ENCODE assay signal across 8 mouse cellular contexts in the genomic region with DNA sequence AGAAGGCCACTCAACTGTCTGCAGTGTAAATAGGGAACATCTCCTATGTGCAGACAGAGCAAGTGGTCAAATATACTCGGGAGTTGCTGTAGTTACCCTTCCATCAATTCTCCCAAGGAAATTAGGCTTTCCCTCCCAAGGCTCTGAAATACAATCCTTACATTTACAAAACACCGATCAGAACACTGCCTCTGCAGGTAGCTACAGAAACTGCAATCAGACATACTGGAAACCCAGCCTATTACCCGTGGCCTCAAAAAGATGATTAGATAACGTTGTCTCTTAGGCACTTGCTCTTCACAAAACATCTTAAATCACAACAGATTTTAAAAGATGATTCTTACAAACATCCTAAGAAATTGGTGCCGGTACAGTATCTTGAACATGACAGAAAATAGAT.
DNase-seq lines count a peak whose midpoint lies in the region; ATAC-seq and TF ChIP-seq lines count a peak whose summit lies in the region.
"Had no signal": no experiment of that assay in that cellular context is flagged by ENCODE, and none has a peak within 500 bp of the region (broad histone marks: within the 10 kb centered on the region; RNA-seq: fewer than 3 reads in every experiment).

No protein-coding gene starts in this region.

- no peak overlapping the region for H3K4me3 ChIP-seq in layer of hippocampus, adult 2 months
- H3K4me3 ChIP-seq in CH12.LX (replicated peaks in 1 of 3; ENCODE audit: low read depth in 2 of 3, low read length in 2 of 3, poor library complexity in 1 of 3): no peak overlapping the region
- H3K4me3 ChIP-seq: hindbrain, embryonic 10.5 days had no signal

- no peak for DNase-seq in layer of hippocampus, adult 2 months (ENCODE audit: low spot score in 2 of 2)
- DNase-seq in layer of hippocampus, adult 11-12 months (ENCODE audit: low spot score): no peak
- DNase-seq in CH12.LX (ENCODE audit: extremely low read depth) (peak; percentile 12), R1 (ENCODE audit: low read depth, low spot score) (peak; percentile 65)
- DNase-seq in right cerebral cortex, postnatal 36 days (ENCODE audit: low spot score in 2 of 2): no peak
- no peak for DNase-seq in urinary bladder, adult 2 months (ENCODE audit: low spot score)

- H3K79me2 ChIP-seq in CH12.LX (replicated peaks; ENCODE audit: control insufficient read depth, extremely low read depth, insufficient read depth, poor library complexity, severe bottlenecking): no peaks in the 10 kb centered on the region

- H3K27me3 ChIP-seq in CH12.LX (replicated peaks): no peaks in the 10 kb centered on the region

- peaks cover 17 to 38% of the 10 kb centered on the region in 2 experiments for H3K36me3 ChIP-seq in CH12.LX (replicated peaks in 1 of 2; ENCODE audit: control insufficient read depth in 1 of 2, insufficient read depth in 1 of 2, low read length in 1 of 2)
- H3K36me3 ChIP-seq: hindbrain, embryonic 10.5 days had no signal

- H3K9me3 ChIP-seq in CH12.LX (replicated peaks; ENCODE audit: low read length): no peaks in the 10 kb centered on the region
- H3K9me3 ChIP-seq: hindbrain, embryonic 10.5 days had no signal

- no peak overlapping the region for H3K4me2 ChIP-seq in CH12.LX (ENCODE audit: insufficient read depth, low read depth, poor library complexity, severe bottlenecking)

- in situ Hi-C loops in CH12.LX (cut with MboI; ENCODE audit: low pct_ligation_motif_present, low pct_unique_long_range_greater_than_20kb, low sequenced_read_pairs): no loop called here

- H3K4me1 ChIP-seq in CH12.LX (ENCODE audit: control insufficient read depth in 1 of 2, insufficient read depth in 2 of 2): peaks cover 4 to 28% of the 10 kb centered on the region in 2 experiments

- TF ChIP-seq RAD21 in CH12.LX (IDR thresholded peaks at IDR 0.05; ENCODE audit: low read depth, low read length): no peak

- no peak overlapping the region for H3K27ac ChIP-seq in layer of hippocampus, adult 2 months
- no peak overlapping the region for H3K27ac ChIP-seq in CH12.LX (ENCODE audit: insufficient read depth, low read depth)
- H3K27ac ChIP-seq: hindbrain, embryonic 10.5 days had no signal

- no peak for TF ChIP-seq EP300 in CH12.LX (IDR thresholded peaks at IDR 0.05; ENCODE audit: low read length)

- H3K9ac ChIP-seq in CH12.LX (ENCODE audit: insufficient read depth, low read depth): no peak overlapping the region

- peak; percentile 76 for TF ChIP-seq CTCF in layer of hippocampus, adult 2 months (conservative IDR thresholded peaks at IDR 0.05)
- TF ChIP-seq CTCF in CH12.LX (conservative IDR thresholded peaks at IDR 0.05 in 1 of 2, IDR thresholded peaks at IDR 0.05 in 1 of 2; ENCODE audit: low read depth in 2 of 2, low read length in 2 of 2): peak; percentile 59 to 61; a peak in 3 of 4 replicates

- no peak for TF ChIP-seq POLR2A in CH12.LX (IDR thresholded peaks at IDR 0.05; ENCODE audit: low read depth, low read length)

- dilution Hi-C loops in CH12.LX (cut with MboI; ENCODE audit: extremely low pct_ligation_motif_present, extremely low pct_unique_long_range_greater_than_20kb, low sequenced_read_pairs): no loop called here

- 0 out of 2 replicates have a peak, but pooled peaks have one; percentile 30 for ATAC-seq in megakaryocyte, adult 5-6 weeks (ENCODE audit: poor library complexity, severe bottlenecking)

TF ChIP-seq in CH12.LX, 34 proteins besides CTCF, POLR2A, EP300 and RAD21:
- no peak for TF ChIP-seq TBP (conservative IDR thresholded peaks at IDR 0.05; ENCODE audit: low read depth, low read length)
- no peak for TF ChIP-seq SMC3 (IDR thresholded peaks at IDR 0.05; ENCODE audit: low read depth, low read length)
- no peak for TF ChIP-seq KAT2A (IDR thresholded peaks at IDR 0.05; ENCODE audit: insufficient replicate concordance, low read length)
- no peak for TF ChIP-seq GABPA (IDR thresholded peaks at IDR 0.05; ENCODE audit: insufficient replicate concordance, low read depth, low read length)
- no peak for TF ChIP-seq CHD2 (IDR thresholded peaks at IDR 0.05; ENCODE audit: low read length)
- TF ChIP-seq NELFE (IDR thresholded peaks at IDR 0.05; ENCODE audit: low read depth, low read length): no peak
- no peak for TF ChIP-seq USF2 (conservative IDR thresholded peaks at IDR 0.05; ENCODE audit: low read depth, low read length)
- no peak for TF ChIP-seq MAX (IDR thresholded peaks at IDR 0.05; ENCODE audit: low read length)
- no peak for TF ChIP-seq MEF2A (IDR thresholded peaks at IDR 0.05; ENCODE audit: borderline replicate concordance, low read depth, low read length)
- TF ChIP-seq ZMIZ1 (IDR thresholded peaks at IDR 0.05; ENCODE audit: low read depth, low read length): no peak
- no peak for TF ChIP-seq JUND (conservative IDR thresholded peaks at IDR 0.05; ENCODE audit: low read depth, low read length)
- no peak for TF ChIP-seq MXI1 (IDR thresholded peaks at IDR 0.05; ENCODE audit: low read depth, low read length)
- TF ChIP-seq BHLHE40 (IDR thresholded peaks at IDR 0.05; ENCODE audit: low read depth, low read length): no peak
- no peak for TF ChIP-seq ZC3H11A (IDR thresholded peaks at IDR 0.05; ENCODE audit: low read depth, low read length)
TF ChIP-seq in CH12.LX: peak in this region for 0.

Comparison
In these comparisons a context has a peak if more than half of its experiments do, and no peak if none do; other contexts are left out.
1. DNase-seq: peak in CH12.LX (single experiment) and R1 (single experiment); none in layer of hippocampus, adult 2 months (0 of 2), layer of hippocampus, adult 11-12 months (single experiment), right cerebral cortex, postnatal 36 days (0 of 2) and urinary bladder, adult 2 months (single experiment).